Mouse (Mus musculus) lung, embryonic 16.5 days (tissue): ENCODE data around the gene Fam32a. TPM values are rescaled to one million over a fixed set of nuclear protein-coding genes. Genes with fewer than 3 reads are reported as not detected.

Experiments used
- ATAC-seq: fragments of 200-750 bp; cut with Nextera tagmentation; 2 replicates; pipeline ENCODE4 v1.8.0; 2017; ENCODE audit warnings: low read depth, mild to moderate bottlenecking, moderate library complexity
- H3K27ac ChIP-seq: fragments of 300-500 bp; sonication (generic); 2 replicates; pipeline ENCODE4 v1.5.1; 2014; ENCODE audit warnings: mild to moderate bottlenecking, control low read depth, low read length
- H3K27me3 ChIP-seq: fragments of 300-500 bp; sonication (generic); 2 replicates; pipeline ENCODE4 v1.6.1; 2014; ENCODE audit warnings: low read depth, low read length, mixed read lengths; ENCODE audit not compliant: control insufficient read depth, insufficient read depth
- H3K36me3 ChIP-seq: fragments of 300-500 bp; sonication (generic); 2 replicates; pipeline ENCODE4 v1.6.1; 2014; ENCODE audit warnings: low read length; ENCODE audit not compliant: control insufficient read depth, insufficient read depth
- H3K4me1 ChIP-seq: fragments of 300-500 bp; sonication (generic); replicated peaks from 2 replicates; pipeline ENCODE4 v1.6.1; 2014; ENCODE audit warnings: low read length, mixed read lengths; ENCODE audit not compliant: control insufficient read depth, insufficient read depth
- H3K4me2 ChIP-seq: fragments of 300-500 bp; sonication (generic); 2 replicates; pipeline ENCODE4 v1.6.1; 2014; ENCODE audit warnings: low read depth, low read length, control low read depth
- H3K4me3 ChIP-seq: fragments of 300-500 bp; sonication (generic); 2 replicates; pipeline ENCODE4 v1.5.1; 2014; ENCODE audit warnings: mild to moderate bottlenecking, low read length, control low read depth
- H3K9ac ChIP-seq: fragments of 300-500 bp; sonication (generic); 2 replicates; pipeline ENCODE4 v1.6.1; 2014; ENCODE audit warnings: low read length, control low read depth
- H3K9me3 ChIP-seq: fragments of 300-500 bp; sonication (generic); 2 replicates; pipeline ENCODE4 v1.6.1; 2016; ENCODE audit warnings: low read length; ENCODE audit not compliant: control insufficient read depth
- WGBS: fragments of 180-500 bp; shearing (Covaris S2); extraction: QIAGEN DNeasy Blood & Tissue Kit; methylation state at CpG from one replicate; pipeline ENCODE4 v1.1.7; 2014; 5-methylcytosine and 5-hydroxymethylcytosine counted together
- polyA plus RNA-seq: library from polyadenylated mRNA; unstranded; fragments of >200 nt; fragmentation: Nextera tagmentation; extraction: Ambion mirVana; gene quantifications from 2 replicates; pipeline ENCODE4 v1.2.1, GENCODE M21; 2015

Gene Fam32a
- 76.1 and 78.7 TPM in 2 replicates for polyA plus RNA-seq

- peak within 1 kb of the TSS; percentile 87 for H3K4me3 ChIP-seq
- H3K36me3 ChIP-seq: peaks cover 22% of the 10 kb centered on the region
- peak within 1 kb of the TSS; percentile 81 for H3K27ac ChIP-seq
- H3K27me3 ChIP-seq: no peaks in the 10 kb centered on the region
- H3K4me1 ChIP-seq: peaks cover 8% of the 10 kb centered on the region; the same call in 1 of the 2 replicates
- H3K4me2 ChIP-seq: peak within 1 kb of the TSS; percentile 87
- 13% methylated on average over 39 of the region's 39 CpGs for WGBS
- peak within 1 kb of the TSS; percentile 84 for H3K9ac ChIP-seq
- ATAC-seq: peak; percentile 99
- H3K9me3 ChIP-seq: no peaks in the 10 kb centered on the region
These were observed at the start of gene Fam32a for GRCm38 (mm10) chr8:72219541-72220363. Fam32a (plus strand) TSS chr8:72219730.

- Histone ChIP-seq H3K9ac (no peak overlapping the region), H3K9me3 (no peaks in the 10 kb centered on the region), H3K4me2 (no peak overlapping the region), H3K4me1 (no peaks in the 10 kb centered on the region), H3K27ac (no peak overlapping the region), H3K4me3 (no peak overlapping the region), H3K36me3 (peaks cover 41% of the 10 kb centered on the region), H3K27me3 (no peaks in the 10 kb centered on the region)
- WGBS: 61% methylated on average over 5 of the region's 5 CpGs
- peak; percentile 58 for ATAC-seq
These were observed 42.1 kb upstream of the Fam32a start for GRCm38 (mm10) chr8:72177346-72177925.

- H3K4me2 ChIP-seq: no peak overlapping the region
- 82% methylated on average over 2 of the region's 2 CpGs for WGBS
- no peak overlapping the region for H3K27ac ChIP-seq
- no peak overlapping the region for H3K9ac ChIP-seq
- H3K4me1 ChIP-seq: no peaks in the 10 kb centered on the region
- no peaks in the 10 kb centered on the region for H3K9me3 ChIP-seq
- ATAC-seq: no peak
- no peaks in the 10 kb centered on the region for H3K27me3 ChIP-seq
- H3K4me3 ChIP-seq: no peak overlapping the region
- peaks cover 6% of the 10 kb centered on the region for H3K36me3 ChIP-seq
These were observed 35.9 kb upstream of the Fam32a start for GRCm38 (mm10) chr8:72183554-72184202.

- no peak overlapping the region for H3K4me2 ChIP-seq
- no peaks in the 10 kb centered on the region for H3K4me1 ChIP-seq
- no peak overlapping the region for H3K27ac ChIP-seq
- no peak overlapping the region for H3K4me3 ChIP-seq
- H3K9ac ChIP-seq: no peak overlapping the region
- no peak for ATAC-seq
- H3K27me3 ChIP-seq: no peaks in the 10 kb centered on the region
- H3K36me3 ChIP-seq: no peaks in the 10 kb centered on the region
- H3K9me3 ChIP-seq: no peaks in the 10 kb centered on the region
- WGBS: 76% methylated on average over 2 of the region's 2 CpGs
These were observed 31.7 kb upstream of the Fam32a start for GRCm38 (mm10) chr8:72187793-72188331.

- 51% methylated on average over 12 of the region's 12 CpGs for WGBS
- no peaks in the 10 kb centered on the region for H3K4me1 ChIP-seq
- peak within 1 kb of the TSS; percentile 93 for H3K27ac ChIP-seq
- H3K4me2 ChIP-seq: peak within 1 kb of the TSS; percentile 45
- H3K36me3 ChIP-seq: no peaks in the 10 kb centered on the region
- peak within 1 kb of the TSS; percentile 19 for H3K9ac ChIP-seq
- H3K9me3 ChIP-seq: no peaks in the 10 kb centered on the region
- ATAC-seq: peak; percentile 85
- peak within 1 kb of the TSS; percentile 25 for H3K4me3 ChIP-seq
- no peaks in the 10 kb centered on the region for H3K27me3 ChIP-seq
These were observed 29.9 kb upstream of the Fam32a start, which contains the start of gene Hsh2d for GRCm38 (mm10) chr8:72189417-72190214. Hsh2d (plus strand) TSS chr8:72189638.

GRCm38 (mm10) chr8:72190215-72190539 lies 29.4 kb upstream of the Fam32a start:
- H3K27ac ChIP-seq: peak overlapping the region; percentile 93
- H3K9ac ChIP-seq: no peak overlapping the region
- no peaks in the 10 kb centered on the region for H3K9me3 ChIP-seq
- no peak for ATAC-seq
- H3K36me3 ChIP-seq: no peaks in the 10 kb centered on the region
- no peaks in the 10 kb centered on the region for H3K4me1 ChIP-seq
- no peak overlapping the region for H3K4me2 ChIP-seq
- no peak overlapping the region for H3K4me3 ChIP-seq
- WGBS: 49% methylated on average over 2 of the region's 2 CpGs
- no peaks in the 10 kb centered on the region for H3K27me3 ChIP-seq

GRCm38 (mm10) chr8:72192065-72192464 lies 27.5 kb upstream of the Fam32a start:
- H3K4me1 ChIP-seq: no peaks in the 10 kb centered on the region
- no peak overlapping the region for H3K27ac ChIP-seq
- H3K36me3 ChIP-seq: no peaks in the 10 kb centered on the region
- H3K9me3 ChIP-seq: no peaks in the 10 kb centered on the region
- H3K9ac ChIP-seq: no peak overlapping the region
- no peaks in the 10 kb centered on the region for H3K27me3 ChIP-seq
- H3K4me3 ChIP-seq: no peak overlapping the region
- no peak for ATAC-seq
- no peak overlapping the region for H3K4me2 ChIP-seq

GRCm38 (mm10) chr8:72197997-72198396 lies 21.5 kb upstream of the Fam32a start:
- Histone ChIP-seq H3K4me2 (no peak overlapping the region), H3K27me3 (no peaks in the 10 kb centered on the region), H3K9ac (no peak overlapping the region), H3K4me3 (no peak overlapping the region), H3K27ac (no peak overlapping the region), H3K4me1 (no peaks in the 10 kb centered on the region), H3K36me3 (no peaks in the 10 kb centered on the region), H3K9me3 (peaks cover 7% of the 10 kb centered on the region)
- no peak for ATAC-seq
- WGBS: 50% methylated on average over 8 of the region's 8 CpGs
